Mouse (Mus musculus) spleen, adult 12 weeks (tissue): ENCODE data around the gene B830017H08Rik.

ENCODE experiments used
- DNase-seq: peaks from one replicate; pipeline ENCODE4 v3.0.0; 2022; ENCODE audit warnings: low spot score

Gene B830017H08Rik

DNA sequence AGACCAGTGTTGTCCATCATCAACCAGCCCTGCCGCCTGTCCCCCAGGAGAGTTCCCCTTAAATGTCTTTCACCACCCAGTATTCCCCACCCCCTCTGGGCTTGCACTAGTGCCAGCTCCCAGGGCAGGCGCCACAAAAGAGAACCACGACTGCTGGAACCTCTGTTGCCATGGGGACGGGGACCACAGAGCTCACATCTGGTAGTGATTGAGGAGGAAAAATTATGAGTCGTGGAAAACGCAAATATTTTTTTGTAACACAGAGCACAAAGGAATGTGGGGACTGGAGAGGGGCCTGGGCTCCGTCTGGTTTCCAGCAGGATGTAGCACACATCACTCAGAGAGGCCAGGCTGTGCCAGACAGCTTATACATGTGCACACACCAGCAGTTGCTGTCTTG, 23.2 kb upstream of the B830017H08Rik start:
- DNase-seq, result no peak

DNA sequence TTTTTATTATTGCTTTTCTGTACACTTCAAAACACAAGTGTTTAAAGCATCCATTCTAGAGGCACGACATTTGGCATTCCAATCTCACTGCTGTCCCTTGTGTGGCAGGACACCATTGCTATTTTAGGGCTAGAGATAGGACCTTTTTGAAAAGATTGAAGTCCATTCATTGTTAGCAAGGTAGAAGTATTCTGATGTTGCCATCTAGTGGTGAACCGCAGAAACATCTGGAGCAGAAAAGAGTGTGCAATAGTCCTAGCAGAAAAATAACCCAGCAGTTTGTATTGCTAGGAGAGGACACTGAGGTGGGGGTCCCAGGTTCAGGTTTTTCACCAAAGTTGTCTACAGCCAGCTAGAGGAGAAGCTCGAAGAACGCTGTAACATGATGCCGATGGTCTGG, 20.8 kb upstream of the B830017H08Rik start:
- no peak for DNase-seq

DNA sequence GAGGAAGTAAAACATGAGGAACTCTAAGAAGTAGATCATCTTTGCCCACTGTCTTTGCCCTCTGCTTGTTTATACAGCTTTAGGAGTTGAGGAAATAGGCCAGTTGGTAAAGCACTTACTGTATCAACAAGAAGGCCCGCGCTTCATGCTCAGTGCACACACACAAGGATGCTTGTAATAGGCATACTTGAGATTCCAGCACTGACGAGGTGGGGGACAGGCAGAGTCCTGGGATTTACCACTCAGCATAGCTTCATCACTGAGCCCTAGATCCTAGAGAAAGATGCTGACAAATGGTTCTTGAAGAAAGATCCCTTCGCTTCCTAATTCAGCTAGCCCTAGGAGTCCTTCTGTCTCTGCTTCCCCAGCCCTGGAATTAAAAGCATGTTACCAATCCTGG, 19.7 kb upstream of the B830017H08Rik start:
- no peak for DNase-seq

DNA sequence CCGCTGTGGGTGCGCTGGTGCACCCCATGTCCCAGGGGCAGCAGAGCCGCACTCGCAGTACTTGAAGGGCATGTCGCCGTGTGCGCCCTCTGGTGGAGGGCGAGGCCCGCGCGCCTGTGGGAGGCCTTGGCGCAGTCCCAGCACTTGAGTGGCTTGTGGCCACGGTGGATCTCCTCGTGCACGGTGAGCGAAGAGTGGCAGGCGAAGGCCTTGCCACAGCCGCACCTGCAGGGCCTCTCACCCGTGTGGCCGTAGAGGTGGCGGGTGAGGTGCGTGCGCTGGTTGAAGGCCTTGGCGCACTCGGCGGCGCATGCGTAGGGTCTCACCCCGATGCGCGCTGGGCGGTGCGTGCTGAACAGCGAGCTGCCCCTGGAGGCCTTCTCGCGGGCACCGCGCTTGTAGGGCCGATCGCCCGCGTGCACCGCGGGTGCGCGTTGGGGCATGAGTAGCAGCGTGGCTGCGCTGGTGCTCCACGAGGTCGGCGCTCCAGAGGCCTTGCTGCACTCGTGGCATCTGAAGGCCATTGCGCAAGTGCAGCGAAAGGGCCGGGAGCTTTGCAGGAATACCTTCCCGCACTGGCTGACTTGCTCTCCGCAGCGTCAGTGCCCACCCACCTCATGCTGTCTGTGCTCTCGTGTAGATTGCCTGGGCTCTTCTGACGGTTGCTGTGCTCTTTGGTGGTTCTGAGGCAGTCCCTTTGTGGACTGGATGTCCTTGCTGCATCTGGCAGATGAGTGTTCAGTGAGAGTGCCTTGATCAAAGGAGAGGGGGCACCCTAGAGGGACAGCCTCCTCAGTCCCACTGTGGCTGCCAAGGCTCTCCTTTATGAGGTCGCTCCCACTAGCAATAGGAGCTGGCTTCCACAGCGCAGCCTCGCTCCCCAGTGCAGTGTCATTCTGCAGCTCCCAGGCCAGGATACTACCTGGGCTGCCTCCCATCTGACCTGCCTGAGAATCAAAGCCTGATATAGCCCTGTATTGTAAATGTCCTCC, 17.2 kb upstream of the B830017H08Rik start:
- DNase-seq, result peak; percentile 61

DNA sequence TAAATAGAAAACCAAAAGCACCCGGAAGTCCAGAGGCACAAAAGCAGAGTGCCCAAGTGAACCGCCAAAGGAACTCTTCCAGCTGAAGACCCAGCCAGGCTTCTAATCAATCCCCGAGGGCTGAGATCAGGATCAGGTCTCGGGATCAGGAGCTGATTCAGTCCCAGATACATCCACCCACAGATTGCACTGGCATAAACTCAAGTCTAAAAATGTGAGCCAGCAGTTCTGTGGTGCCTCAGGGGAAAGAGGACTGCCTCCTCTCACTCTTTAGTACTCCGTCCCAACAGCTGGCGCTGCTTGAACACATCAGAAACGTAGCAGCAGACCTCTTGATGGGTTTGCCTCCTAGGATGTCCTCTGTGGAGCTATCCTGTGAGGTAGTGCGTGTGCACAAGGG, 16.4 kb upstream of the B830017H08Rik start:
- no peak for DNase-seq

DNA sequence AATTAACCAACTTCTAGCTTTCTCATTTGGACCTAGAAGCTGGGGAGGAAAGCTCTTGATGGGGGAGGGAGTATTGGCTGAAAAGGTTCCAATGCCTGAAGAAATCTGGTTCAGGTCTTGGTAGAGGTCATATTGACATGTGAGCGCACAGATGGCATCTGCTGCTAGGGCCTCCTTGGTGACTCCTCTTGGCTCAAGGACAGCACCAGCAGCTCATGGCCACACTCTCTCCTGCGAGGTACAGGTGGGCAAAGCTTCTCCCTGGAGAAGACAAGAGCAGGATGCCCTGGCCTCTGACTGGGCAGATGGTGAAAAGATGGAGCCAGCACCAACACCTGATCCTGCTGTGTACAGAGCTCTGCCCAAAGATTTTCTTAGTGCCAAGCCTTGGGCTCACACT, 6.4 kb upstream of the B830017H08Rik start:
- DNase-seq, result no peak

DNA sequence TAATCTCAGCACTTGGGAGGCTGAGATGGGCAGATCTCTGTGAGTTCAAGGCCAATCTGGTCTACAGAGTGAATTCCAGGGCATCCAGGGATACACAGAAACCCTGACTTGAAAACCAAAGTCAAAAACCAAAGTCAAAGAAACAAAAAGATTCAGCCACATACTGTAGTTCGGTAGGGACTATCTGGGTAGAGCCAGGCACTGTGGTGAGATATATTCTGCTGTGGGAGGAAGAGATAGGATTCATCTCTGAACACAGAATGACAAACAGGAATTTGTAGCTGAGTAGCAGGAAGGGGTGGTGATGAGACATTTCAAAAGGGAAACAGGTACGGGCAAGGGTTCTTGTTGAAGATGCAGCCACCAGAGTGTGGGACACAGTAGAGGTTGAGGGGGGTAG, 4.7 kb upstream of the B830017H08Rik start:
- no peak for DNase-seq

DNA sequence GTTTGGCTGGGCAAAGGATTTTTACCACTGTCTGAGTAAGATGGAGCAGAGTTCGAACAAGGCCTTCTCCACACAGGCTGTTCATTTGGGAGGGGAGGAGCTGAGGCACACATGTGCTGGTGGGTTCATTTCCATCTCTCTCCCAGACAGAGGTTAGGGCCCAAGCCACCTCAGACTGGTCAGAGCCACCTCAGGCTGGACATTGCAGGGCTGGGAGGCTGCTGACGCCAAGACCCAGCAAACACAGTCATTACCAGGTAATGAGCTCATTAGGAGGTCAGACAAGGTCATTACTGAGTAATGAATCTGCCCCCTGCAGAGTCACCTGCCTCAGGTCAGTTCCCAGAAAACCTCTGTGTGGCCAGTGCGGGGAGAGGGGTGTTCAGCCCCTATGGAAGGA, 4.1 kb upstream of the B830017H08Rik start:
- DNase-seq, result no peak

DNA sequence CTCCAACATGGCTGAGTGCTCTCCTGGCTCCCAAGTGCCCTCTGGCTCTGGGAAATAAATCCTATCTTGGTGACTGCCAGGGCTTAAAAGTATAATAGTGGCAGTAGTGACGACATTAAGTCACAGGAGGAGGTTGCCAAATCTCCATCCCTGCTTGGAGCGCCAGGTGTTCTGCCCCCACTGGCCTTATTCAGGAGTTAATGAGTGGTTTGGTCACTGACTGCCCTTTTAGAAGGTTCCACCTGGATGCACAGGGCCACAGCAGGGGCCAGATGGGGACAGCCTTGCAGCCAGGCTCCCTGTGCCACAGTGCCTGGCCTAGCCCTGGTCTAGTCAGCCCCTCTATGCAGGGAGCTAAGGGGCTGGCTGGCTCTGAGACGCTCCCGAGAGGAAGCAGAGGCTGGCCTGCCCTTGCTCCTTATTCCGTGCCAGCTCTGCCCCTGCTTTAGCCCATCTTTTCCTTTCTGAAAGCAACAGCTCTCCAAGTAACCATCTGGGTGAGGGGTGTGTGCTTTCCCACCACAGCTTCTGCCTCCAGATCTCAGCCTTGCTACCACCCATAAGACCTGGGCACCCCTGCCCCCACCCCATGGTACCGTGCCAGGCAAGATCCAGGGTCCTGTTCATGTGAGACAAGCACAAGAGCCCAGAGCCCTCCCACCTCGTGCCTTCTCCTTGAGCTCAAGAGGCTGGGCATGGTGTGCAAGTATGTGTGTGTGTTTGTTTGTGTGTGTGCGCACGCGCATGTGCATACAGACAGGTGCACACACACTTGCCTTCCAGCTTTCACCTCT, 2.3 kb upstream of the B830017H08Rik start:
- DNase-seq, result no peak

DNA sequence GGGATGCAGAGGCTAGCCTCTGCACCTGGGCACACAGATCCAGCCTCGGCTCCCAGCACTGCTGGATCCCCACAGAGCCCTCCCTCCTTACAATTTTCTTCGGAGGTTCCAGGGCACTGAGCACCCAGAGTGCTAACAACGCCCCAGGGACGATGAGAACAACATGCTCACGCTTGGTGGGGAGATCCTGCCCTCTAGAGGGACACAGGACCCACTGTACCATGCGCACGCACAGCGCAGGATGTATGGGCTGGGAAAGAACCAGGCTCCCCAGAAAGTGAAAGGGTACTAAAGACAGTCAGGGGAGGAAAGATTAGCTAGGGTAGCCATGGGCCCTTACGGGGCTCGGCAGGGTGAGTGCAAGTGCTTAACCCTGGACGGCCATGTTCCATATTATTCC, 1.1 kb upstream of the B830017H08Rik start:
- DNase-seq, result no peak

DNA sequence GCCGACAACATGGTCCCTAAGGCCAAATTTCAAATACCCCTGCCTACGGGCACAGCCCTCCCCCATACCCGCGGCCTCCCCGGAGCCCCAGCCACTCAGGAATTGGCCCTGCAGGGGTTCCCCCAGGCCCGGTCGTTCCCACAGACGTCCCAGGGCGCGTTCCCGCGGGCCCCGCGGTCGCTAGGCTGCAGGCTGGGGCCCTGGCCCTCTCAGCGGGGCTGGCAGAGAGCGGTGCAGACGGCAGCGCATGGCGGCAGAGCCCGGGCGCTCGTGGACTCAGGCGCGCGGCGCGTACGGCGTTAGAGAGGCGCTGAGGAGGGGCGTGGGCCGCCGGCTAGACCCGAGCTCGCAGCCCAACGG, 380 bp downstream of the B830017H08Rik start:
- no peak for DNase-seq

DNA sequence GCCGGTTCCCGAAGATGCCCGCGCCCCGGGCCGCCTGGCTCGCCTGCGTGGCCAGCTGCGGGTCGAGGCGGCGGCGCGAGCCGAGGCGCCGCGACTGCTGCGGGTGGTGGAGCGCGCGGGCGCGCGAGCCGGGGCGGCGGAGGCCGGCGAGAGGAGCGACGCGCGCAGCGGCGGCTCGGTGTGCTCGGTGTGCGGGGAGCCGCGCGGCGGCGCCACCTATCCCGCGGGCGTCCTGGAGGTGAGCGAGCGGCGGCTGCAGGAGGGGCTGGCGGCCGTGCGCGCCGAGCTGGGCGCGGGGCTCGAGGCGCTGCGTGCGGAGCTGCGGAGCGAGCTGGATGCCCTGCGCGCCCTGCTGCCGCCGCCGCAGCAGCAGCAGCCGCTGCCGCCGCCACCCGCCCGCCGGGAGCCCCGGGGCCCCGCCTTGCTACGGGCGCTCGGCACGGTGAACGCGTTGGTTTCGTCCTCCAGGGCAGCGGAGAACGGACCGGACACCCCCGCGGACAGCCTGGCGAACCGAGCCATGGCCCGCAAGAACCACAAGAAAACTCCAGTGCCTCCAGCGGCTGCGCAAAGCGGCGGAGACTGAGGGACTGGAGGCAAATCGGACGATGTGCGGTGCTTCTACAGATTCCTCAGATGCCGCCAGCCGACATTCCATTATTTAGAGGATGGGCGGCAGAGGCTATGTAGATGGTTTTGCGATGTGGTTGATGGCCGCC, 919 bp downstream of the B830017H08Rik start:
- DNase-seq, result no peak

DNA sequence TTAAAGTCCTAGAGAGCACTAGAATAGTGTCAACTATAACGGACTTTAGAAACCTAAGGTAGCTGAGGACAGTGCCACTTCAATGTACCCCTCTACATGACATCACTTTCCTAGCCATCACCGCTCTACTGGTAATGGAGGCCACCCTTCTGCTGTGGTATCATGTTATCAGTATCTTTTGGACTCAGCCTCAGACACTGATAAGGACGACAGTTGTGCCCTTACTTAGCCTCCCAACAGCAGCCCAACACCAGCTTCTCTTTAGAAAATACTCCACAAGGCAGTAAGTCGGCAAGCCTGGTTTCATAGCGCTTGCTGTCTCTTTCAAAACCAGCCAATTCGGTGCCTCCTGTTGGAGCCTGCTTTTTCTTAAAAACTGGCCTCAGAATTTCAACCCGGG, 1.6 kb downstream of the B830017H08Rik start:
- DNase-seq, result no peak

DNA sequence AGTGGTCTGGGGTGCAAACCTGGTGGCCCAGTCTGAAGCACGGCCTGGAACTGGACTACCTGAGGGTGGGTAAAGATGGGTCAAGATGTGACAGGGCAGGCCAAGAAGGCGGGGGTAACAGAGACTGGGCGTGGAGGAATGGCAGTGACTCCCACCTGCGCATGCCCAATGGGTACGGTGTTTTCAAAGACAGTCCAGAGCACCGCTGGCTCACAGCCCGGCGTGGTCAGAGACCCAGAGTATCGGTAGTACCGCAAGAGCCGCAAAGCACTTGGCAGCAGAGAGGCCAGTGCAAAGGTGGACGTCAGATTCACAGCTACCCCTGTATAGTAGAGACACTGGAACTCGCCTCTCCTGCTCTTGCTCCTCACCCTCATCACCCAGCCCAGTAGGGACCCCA, 2.6 kb downstream of the B830017H08Rik start:
- no peak for DNase-seq

DNA sequence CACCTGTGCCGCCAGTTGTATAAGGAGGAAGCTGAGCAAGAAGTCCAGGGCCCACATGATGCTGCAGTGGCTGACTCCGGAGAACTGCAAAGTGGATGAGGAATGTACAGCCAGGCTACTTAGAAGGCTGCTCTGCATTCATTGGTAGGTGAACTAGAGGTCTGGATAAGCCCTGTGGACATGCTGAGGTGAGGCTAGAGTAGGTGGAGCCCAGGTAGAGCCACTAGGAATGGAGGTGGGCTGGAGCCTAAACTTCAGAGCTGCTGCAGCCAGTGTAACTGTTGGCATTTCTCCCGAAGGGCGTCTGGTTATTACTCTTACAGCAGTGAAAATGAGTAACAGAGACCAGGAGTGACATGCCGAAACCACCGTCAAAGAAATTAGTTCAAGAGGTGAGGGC, 5.1 kb downstream of the B830017H08Rik start, which contains the start of gene Car15:
TSS of gene Car15 (minus strand) at position 314 of the 400 bp plus-strand sequence.
- DNase-seq, result no peak

DNA sequence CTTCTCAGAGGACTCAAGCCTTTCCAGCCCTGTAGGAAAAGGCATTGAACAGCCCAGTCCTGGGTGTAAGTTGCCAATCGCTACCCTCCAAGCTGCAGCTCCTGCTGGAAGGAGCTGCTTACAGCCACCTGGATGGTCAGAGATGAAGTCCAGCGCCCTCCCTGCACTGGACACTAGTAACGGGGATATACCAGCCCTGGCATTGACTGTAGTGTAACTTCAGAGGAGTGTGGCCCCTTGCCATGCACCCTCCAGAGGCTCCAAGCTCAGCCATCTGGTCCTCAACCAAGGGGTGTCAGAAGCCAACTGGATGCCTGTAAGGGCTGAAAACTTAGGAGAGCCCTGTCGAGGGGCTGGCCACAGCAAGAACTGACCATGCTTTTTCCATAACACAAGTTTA, 7.1 kb downstream of the B830017H08Rik start:
- no peak for DNase-seq

DNA sequence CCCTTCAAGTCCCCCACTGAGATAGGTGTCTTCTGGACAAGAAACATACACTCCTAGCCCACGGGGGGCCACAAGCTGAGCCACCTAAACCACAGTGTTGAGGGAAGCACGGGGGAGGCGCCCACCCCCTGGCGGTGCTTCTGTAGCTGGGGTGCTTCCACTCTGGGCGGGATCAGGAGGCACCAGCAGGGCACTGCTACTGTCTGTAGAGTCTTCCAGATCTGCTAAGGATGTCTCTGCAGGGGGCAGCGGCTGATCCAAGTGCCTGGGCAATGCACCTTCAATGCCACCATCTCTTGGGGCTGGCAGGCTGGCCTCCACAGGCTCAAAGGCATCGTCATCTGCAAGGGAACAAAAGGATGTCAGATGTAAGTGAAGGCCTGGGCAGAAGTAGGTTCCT, 9.5 kb downstream of the B830017H08Rik start:
- DNase-seq, result no peak

DNA sequence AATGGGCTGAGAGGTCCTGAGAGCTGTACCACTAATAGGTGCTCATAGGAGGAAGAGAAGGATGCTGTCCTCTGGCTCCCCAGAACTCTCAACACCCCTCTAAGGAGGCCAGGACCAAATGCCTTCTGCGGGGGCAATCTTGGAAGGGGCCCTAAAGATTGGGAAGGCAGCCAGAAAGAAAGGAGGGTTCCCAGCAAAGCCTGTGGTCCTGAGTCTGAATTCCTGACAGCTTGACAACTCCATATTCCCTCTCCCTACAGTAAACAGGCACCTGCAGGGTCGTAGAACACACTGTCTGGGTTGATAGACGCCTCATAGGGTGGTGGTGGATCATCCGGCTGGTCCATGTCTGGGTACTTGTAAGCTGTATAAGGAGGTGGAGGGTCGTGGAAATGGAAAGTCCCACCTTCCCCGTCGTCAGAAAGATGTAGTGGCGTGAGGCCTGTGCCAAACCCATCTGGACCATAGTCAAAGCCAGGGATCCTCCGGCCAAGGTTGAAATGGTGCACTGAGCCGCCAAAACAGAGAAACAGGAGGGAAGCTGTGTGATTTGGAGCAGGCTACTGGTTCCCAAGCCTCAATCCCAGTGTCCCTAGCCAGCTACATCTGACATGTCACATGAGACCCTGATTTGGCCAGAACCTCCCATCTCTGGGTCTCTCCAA, 10.9 kb downstream of the B830017H08Rik start:
- DNase-seq, result no peak

DNA sequence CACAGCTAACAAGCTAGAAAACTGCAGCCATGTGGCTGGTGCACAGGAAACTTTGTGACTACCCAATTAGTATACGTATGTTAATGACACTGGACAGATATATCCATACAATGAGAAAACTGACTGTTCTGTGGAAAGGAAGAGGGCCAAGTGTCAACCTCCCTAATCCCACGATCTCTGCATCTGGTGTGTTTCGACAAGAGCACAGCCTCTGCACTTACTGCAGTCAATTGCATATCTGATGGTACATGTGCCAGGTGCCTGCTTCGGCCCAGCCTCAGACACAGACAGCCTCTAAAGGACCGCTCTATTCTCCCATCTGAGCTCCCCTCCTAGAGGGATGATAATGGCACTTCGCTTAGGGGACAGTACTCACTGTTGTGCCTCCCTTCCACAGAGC, 15.5 kb downstream of the B830017H08Rik start:
- DNase-seq, result no peak

DNA sequence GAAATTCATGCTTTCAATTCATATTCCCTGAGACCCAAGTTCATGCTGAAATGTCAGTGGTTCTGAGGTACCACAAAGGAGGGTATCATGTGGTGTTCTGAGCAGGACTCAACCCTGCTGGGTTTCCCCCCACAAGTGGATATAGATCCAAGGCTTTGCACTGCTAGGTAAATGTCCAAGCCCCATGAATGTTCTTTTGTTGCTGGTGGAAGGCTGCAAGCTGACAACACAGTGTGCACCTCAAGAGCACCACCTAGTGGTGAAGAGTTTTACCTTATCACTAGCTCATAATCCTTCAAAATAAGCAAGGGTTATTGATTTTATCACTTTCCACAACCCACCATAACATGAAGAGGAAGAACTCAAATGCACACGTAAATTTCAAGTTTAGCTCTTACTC, 16.0 kb downstream of the B830017H08Rik start:
- DNase-seq, result no peak

DNA sequence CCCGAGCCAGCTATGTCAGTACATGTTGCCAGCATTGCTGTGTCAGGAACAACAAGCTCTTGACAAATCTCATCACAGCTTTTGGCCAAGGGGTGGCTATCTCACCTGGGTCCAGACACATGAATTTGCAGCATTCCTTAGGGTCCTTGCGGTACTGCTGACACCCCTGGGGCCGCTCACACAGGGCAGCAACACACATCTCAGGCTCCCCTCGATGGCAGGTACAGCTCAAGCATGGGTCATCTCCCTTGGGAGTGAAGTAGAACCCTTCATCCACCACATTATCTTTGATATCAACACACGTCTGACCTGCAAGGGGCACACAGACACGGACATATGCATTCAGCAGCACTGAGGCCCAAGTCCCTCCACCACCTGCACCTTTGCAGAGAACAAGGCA, 16.6 kb downstream of the B830017H08Rik start:
- DNase-seq, result no peak

DNA sequence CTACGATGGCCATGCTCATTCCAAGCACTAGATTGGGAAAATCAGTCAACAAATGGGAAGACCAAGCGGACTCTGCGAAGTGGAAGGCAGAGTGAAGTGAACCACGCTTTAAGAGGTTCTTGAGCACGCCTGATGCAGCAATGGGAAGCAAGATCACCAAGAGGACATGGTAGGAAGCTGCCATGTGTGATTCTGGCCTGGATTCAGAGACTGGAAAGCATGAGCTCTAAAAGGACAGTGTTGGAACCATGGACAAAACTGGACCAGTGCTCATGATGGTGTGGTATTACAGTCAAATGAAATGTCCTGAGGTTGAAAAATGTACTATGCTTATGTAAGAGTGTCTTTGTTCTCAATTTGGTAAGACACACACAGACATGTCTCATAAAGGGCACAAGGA, 18.4 kb downstream of the B830017H08Rik start:
- DNase-seq, result no peak
